Mouse (Mus musculus): ENCODE measurements around the gene Cog6.

GRCm38 (mm10) chr3:53036076-53036475 is 19.0 kb upstream of the Cog6 start:
- no peak for TF ChIP-seq CTCF (IDR thresholded peaks at IDR 0.05; ENCODE audit: borderline replicate concordance, insufficient read depth, low read length)
- TF ChIP-seq POLR2A (IDR thresholded peaks at IDR 0.05; ENCODE audit: low read depth, low read length): no peak

Data from embryonic fibroblast, embryonic 13.5 days (primary cell).